Mouse (Mus musculus): ENCODE results near the gene Arel1. TPM values are rescaled to one million over a fixed set of nuclear protein-coding genes. Genes with fewer than 3 reads are reported as not detected.

The Arel1 gene
- total and polyA plus RNA-seq, 2 experiments from 2014 or later: 12.1 to 38.8 TPM

DNA sequence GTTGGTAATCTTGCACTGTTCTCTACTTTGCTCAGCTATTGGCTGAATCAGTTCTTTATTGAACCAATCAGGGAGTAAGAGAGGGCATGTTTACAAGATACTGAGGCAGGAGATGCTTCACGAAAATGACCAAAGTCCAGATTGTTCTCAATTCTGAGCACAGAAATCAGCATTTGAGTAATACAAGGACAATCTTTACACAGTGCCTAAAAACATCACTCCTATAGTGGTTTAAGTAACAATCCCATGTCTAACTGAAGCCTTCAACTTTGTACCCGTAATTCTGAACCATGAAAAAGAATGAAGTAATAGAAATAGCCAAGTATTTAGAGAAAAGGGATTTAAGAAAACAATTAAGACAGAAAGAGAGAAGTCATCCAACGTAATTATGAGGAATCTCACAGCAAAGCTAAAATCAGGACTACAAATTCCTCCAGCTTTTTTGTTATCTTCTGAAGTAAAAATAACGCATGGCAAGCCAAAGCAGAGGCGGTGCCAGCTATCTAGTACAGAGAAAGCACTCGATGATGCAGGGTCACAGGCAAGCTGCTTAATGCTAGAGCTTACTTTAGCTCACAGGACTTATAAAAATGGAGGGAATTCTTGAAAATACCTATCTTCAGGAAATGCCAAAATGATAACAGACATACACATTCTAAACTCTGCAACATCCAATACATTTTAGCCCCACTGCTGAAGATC lies 22.0 kb downstream of the Arel1 start:
- DNase-seq (ENCODE audit: low spot score) (peak; percentile 67), ATAC-seq (ENCODE audit: insufficient read depth, low read depth) (peak; percentile 67)
- TF ChIP-seq CTCF (IDR thresholded peaks at IDR 0.05; ENCODE audit: low read depth) (no peak), EP300 (IDR thresholded peaks at IDR 0.05; ENCODE audit: low read depth) (no peak)
- H3K27me3 ChIP-seq (ENCODE audit: control insufficient read depth, insufficient read depth, low read length): no peaks in the 10 kb centered on the region
- no peak overlapping the region for H3K4me3 ChIP-seq (ENCODE audit: low read depth, low read length)
- WGBS: 33% methylated on average over 6 of the region's 6 CpGs
- H3K27ac ChIP-seq (ENCODE audit: low read depth): peak overlapping the region; percentile 70
- H3K4me2 ChIP-seq (ENCODE audit: low read depth, low read length): no peak overlapping the region
- H3K36me3 ChIP-seq (replicated peaks; ENCODE audit: control insufficient read depth, insufficient read depth, low read length): peaks cover 15% of the 10 kb centered on the region
- no peaks in the 10 kb centered on the region for H3K9me3 ChIP-seq (replicated peaks; ENCODE audit: control insufficient read depth, low read length)
- peaks cover 46% of the 10 kb centered on the region for H3K4me1 ChIP-seq (ENCODE audit: control insufficient read depth, insufficient read depth)
- no peak overlapping the region for H3K9ac ChIP-seq (replicated peaks; ENCODE audit: low read depth, low read length)

DNA sequence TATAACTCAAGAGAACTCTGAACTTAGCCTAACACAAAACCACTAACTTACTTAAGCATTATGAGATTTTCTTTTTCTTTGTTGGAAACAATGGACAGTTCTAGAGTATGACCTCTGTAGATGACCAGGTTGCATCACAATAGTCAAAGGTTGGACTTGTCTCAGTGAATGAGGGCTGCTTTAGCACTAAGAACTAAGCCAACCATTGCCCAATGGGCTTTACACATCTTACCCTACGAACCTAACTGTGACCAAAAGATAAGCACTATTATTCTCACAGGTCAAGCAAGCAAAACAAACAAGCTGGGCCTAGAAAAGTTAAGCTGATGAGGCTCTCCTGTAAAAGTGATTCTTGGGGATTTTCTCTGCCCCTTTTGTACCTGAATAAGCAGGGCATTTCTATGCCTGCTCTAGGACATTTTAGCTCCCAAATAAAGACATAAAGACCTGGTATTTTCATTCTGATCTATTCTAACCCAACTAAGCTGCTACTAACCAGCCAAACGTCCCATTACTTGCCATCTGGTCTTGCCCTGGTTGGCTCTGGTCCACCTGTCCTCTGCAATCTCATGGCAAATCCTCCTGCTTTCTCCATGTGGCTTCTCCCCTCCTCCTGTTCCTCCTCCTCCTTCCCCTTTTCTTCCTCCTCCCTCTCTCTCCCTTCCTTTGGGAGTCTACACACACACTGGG lies 22.7 kb downstream of the Arel1 start:
- Histone ChIP-seq H3K4me1 (ENCODE audit: control insufficient read depth, insufficient read depth) (peaks cover 52% of the 10 kb centered on the region), H3K27ac (ENCODE audit: low read depth) (peak overlapping the region; percentile 70), H3K36me3 (replicated peaks; ENCODE audit: control insufficient read depth, insufficient read depth, low read length) (peaks cover 15% of the 10 kb centered on the region), H3K4me3 (ENCODE audit: low read depth, low read length) (no peak overlapping the region), H3K9ac (replicated peaks; ENCODE audit: low read depth, low read length) (no peak overlapping the region), H3K4me2 (ENCODE audit: low read depth, low read length) (no peak overlapping the region), H3K27me3 (ENCODE audit: control insufficient read depth, insufficient read depth, low read length) (no peaks in the 10 kb centered on the region), H3K9me3 (replicated peaks; ENCODE audit: control insufficient read depth, low read length) (no peaks in the 10 kb centered on the region)
- DNase-seq (ENCODE audit: low spot score): no peak
- WGBS: 58% methylated on average over 2 of the region's 2 CpGs
- no peak for TF ChIP-seq CTCF (IDR thresholded peaks at IDR 0.05; ENCODE audit: low read depth)
- TF ChIP-seq EP300 (IDR thresholded peaks at IDR 0.05; ENCODE audit: low read depth): no peak
- ATAC-seq (ENCODE audit: insufficient read depth, low read depth): no peak

DNA sequence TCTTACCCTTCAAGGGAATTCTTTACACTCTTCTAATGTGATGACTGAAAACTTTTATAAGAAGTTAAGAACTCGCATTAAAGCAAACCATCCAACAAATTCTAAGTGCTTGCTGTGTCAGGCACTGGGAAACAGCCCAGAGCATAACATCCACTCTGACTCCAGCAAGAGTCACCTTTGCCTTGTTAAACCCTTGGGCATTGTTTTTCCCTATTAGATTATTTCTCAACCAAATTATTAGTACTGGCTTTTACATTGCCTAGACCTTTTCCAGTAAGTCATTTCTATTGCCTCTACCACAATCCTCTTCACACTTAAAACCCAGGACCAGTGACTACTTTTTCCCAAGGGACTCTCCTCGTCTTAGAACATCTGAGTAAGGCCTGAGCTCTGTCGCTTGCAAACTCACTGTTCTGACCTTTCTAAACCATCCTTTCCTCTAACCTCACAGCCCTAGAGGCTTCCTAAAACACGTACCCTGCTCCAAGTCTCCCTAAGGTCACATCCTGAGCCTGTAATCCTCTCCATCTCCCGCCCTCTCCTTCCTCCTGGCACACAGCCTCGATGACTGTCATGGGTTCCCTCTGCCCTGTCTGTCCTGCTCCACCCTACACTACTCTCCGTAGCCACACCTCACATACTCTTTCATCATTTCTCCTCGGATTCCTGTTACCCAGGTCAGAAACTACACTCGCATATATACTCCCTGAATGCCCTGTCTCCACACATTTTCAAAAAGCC lies 25.7 kb downstream of the Arel1 start:
- no peak for ATAC-seq (ENCODE audit: insufficient read depth, low read depth)
- Histone ChIP-seq H3K36me3 (replicated peaks; ENCODE audit: control insufficient read depth, insufficient read depth, low read length) (peaks cover 31% of the 10 kb centered on the region), H3K9ac (replicated peaks; ENCODE audit: low read depth, low read length) (no peak overlapping the region), H3K9me3 (replicated peaks; ENCODE audit: control insufficient read depth, low read length) (no peaks in the 10 kb centered on the region), H3K4me1 (ENCODE audit: control insufficient read depth, insufficient read depth) (peaks cover 48% of the 10 kb centered on the region), H3K4me2 (ENCODE audit: low read depth, low read length) (no peak overlapping the region), H3K27ac (ENCODE audit: low read depth) (peak overlapping the region; percentile 94), H3K27me3 (ENCODE audit: control insufficient read depth, insufficient read depth, low read length) (no peaks in the 10 kb centered on the region), H3K4me3 (ENCODE audit: low read depth, low read length) (no peak overlapping the region)
- no peak for TF ChIP-seq EP300 (IDR thresholded peaks at IDR 0.05; ENCODE audit: low read depth)
- no peak for TF ChIP-seq CTCF (IDR thresholded peaks at IDR 0.05; ENCODE audit: low read depth)
- DNase-seq (ENCODE audit: low spot score): no peak
- 75% methylated on average over 9 of the region's 9 CpGs for WGBS

DNA sequence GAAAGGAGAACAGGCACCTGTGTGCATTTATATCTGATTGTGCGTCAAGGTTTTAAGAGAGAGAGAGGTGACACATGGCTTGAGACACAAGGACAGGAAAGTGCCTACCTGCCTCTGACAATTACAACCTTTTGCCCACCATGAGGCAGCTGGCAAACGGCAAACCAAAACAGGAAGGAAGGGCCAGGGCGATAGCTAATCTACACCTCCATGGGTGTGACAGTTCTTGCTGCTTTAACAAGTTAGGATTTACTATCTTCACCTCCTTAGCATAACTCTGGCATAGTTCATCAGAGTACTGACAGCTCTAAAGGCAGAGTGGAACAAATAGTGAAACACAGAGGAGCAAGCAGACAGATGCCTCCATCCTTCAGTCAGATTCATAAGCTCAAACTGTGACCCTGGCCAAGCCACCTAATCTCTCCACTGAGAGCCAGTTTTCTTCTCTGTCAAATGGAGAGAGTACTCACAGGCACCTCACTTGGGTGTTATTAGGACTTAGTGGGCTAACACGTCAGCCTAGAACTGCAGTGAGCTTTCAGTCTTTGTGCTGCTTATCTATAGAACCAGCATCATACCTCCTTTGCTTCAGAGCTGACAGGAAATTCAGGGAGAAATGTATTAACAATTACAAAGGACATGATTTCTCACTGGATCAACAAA lies 26.4 kb downstream of the Arel1 start:
- Histone ChIP-seq H3K9me3 (replicated peaks; ENCODE audit: control insufficient read depth, low read length) (no peaks in the 10 kb centered on the region), H3K27me3 (ENCODE audit: control insufficient read depth, insufficient read depth, low read length) (no peaks in the 10 kb centered on the region), H3K36me3 (replicated peaks; ENCODE audit: control insufficient read depth, insufficient read depth, low read length) (peaks cover 33% of the 10 kb centered on the region), H3K4me2 (ENCODE audit: low read depth, low read length) (no peak overlapping the region), H3K27ac (ENCODE audit: low read depth) (peak overlapping the region; percentile 94), H3K4me1 (ENCODE audit: control insufficient read depth, insufficient read depth) (peaks cover 46% of the 10 kb centered on the region), H3K4me3 (ENCODE audit: low read depth, low read length) (no peak overlapping the region), H3K9ac (replicated peaks; ENCODE audit: low read depth, low read length) (no peak overlapping the region)
- 40% methylated on average over 4 of the region's 4 CpGs for WGBS
- ATAC-seq (ENCODE audit: insufficient read depth, low read depth) (no peak), DNase-seq (ENCODE audit: low spot score) (no peak)
- TF ChIP-seq CTCF (IDR thresholded peaks at IDR 0.05; ENCODE audit: low read depth) (no peak), EP300 (IDR thresholded peaks at IDR 0.05; ENCODE audit: low read depth) (no peak)
